ENCODE assay signal across 15 mouse cellular contexts in genomic region chr5:142469796-142470195, GRCm38 (mm10).
"Had no signal": no experiment of that assay in that cellular context is flagged by ENCODE, and none has a peak within 500 bp of the region (broad histone marks: within the 10 kb centered on the region; RNA-seq: fewer than 3 reads in every experiment).

No protein-coding gene starts in this region.

- H3K27ac ChIP-seq: layer of hippocampus, adult 2 months; limb, embryonic 12.5 days; liver, embryonic 14.5 days; midbrain, embryonic 10.5 days; neural tube, embryonic 15.5 days had no signal

- H3K4me2 ChIP-seq: limb, embryonic 12.5 days; neural tube, embryonic 15.5 days had no signal

- H3K9me3 ChIP-seq: limb, embryonic 12.5 days; midbrain, embryonic 10.5 days; neural tube, embryonic 15.5 days had no signal

- DNase-seq: kidney, postnatal 4 days; liver; lung, adult 2 months; lung, postnatal 4 days; midbrain, embryonic 14.5 days; right cerebral cortex, adult 18-20 months; right cerebral cortex, postnatal 25 days; thymus, postnatal 36 days had no signal

- ATAC-seq: lung, postnatal 0 days had no signal

- H3K27me3 ChIP-seq: limb, embryonic 12.5 days; neural tube, embryonic 15.5 days had no signal

- H3K4me3 ChIP-seq: layer of hippocampus, adult 2 months; limb, embryonic 12.5 days; midbrain, embryonic 10.5 days; myocyte; neural tube, embryonic 15.5 days had no signal

- H3K9ac ChIP-seq: limb, embryonic 12.5 days; liver, embryonic 14.5 days; neural tube, embryonic 15.5 days had no signal
